Mouse (Mus musculus): ENCODE results near the gene Phex.

Gene Phex

GRCm38 (mm10) chrX:157415212-157415611, at the start of gene Phex:
Gene Phex, minus strand, starts transcription at chrX:157415312.
- DNase-seq (ENCODE audit: low spot score in 2 of 2): no peak

- DNase-seq (ENCODE audit: low spot score in 2 of 2): no peak
Measured at GRCm38 (mm10) chrX:157462716-157463115, 47.6 kb upstream of the Phex start.

- peak in 1 of 2 experiments; percentile 9 for DNase-seq (ENCODE audit: low spot score in 2 of 2)
Measured at GRCm38 (mm10) chrX:157454430-157454829, 39.3 kb upstream of the Phex start.

- no peak for DNase-seq (ENCODE audit: low spot score in 2 of 2)
Measured at GRCm38 (mm10) chrX:157449000-157449399, 33.9 kb upstream of the Phex start.

- DNase-seq (ENCODE audit: low spot score in 2 of 2): no peak
Measured at GRCm38 (mm10) chrX:157447431-157447830, 32.3 kb upstream of the Phex start.

- no peak for DNase-seq (ENCODE audit: low spot score in 2 of 2)
Measured at GRCm38 (mm10) chrX:157434768-157435167, 19.7 kb upstream of the Phex start.

- DNase-seq (ENCODE audit: low spot score in 2 of 2): no peak
Measured at GRCm38 (mm10) chrX:157419451-157419850, 4.3 kb upstream of the Phex start.

GRCm38 (mm10) chrX:157404919-157405318, 10.2 kb downstream of the Phex start:
- DNase-seq (ENCODE audit: low spot score in 2 of 2): no peak

- no peak for DNase-seq (ENCODE audit: low spot score in 2 of 2)
Measured at GRCm38 (mm10) chrX:157391241-157391640, 23.9 kb downstream of the Phex start.

GRCm38 (mm10) chrX:157390102-157390501, 25.0 kb downstream of the Phex start:
- peak in 1 of 2 experiments; percentile 36 for DNase-seq (ENCODE audit: low spot score in 2 of 2)

- peak; percentile 7 to 20 for DNase-seq (ENCODE audit: low spot score in 2 of 2)
Measured at GRCm38 (mm10) chrX:157388419-157388818, 26.7 kb downstream of the Phex start.

- DNase-seq (ENCODE audit: low spot score in 2 of 2): no peak
Measured at GRCm38 (mm10) chrX:157387025-157387424, 28.1 kb downstream of the Phex start.

GRCm38 (mm10) chrX:157378822-157379221, 36.3 kb downstream of the Phex start:
- no peak for DNase-seq (ENCODE audit: low spot score in 2 of 2)

- DNase-seq (ENCODE audit: low spot score in 2 of 2): no peak
Measured at GRCm38 (mm10) chrX:157377456-157377855, 37.7 kb downstream of the Phex start.

- DNase-seq (ENCODE audit: low spot score in 2 of 2): no peak
Measured at GRCm38 (mm10) chrX:157373873-157374272, 41.2 kb downstream of the Phex start.

GRCm38 (mm10) chrX:157369166-157369565, 45.9 kb downstream of the Phex start:
- no peak for DNase-seq (ENCODE audit: low spot score in 2 of 2)

GRCm38 (mm10) chrX:157355521-157355920, 59.6 kb downstream of the Phex start:
- peak in 1 of 2 experiments; percentile 6 for DNase-seq (ENCODE audit: low spot score in 2 of 2)

- no peak for DNase-seq (ENCODE audit: low spot score in 2 of 2)
Measured at GRCm38 (mm10) chrX:157346201-157346600, 68.9 kb downstream of the Phex start.

- DNase-seq (ENCODE audit: low spot score in 2 of 2): no peak
Measured at GRCm38 (mm10) chrX:157334726-157335125, 80.4 kb downstream of the Phex start.

- DNase-seq (ENCODE audit: low spot score in 2 of 2): no peak
Measured at GRCm38 (mm10) chrX:157329821-157330220, 85.3 kb downstream of the Phex start.

- no peak for DNase-seq (ENCODE audit: low spot score in 2 of 2)
Measured at GRCm38 (mm10) chrX:157328396-157328795, 86.7 kb downstream of the Phex start.

- DNase-seq (ENCODE audit: low spot score in 2 of 2): no peak
Measured at GRCm38 (mm10) chrX:157327756-157328155, 87.4 kb downstream of the Phex start.

GRCm38 (mm10) chrX:157324396-157324795, 90.7 kb downstream of the Phex start:
- no peak for DNase-seq (ENCODE audit: low spot score in 2 of 2)

GRCm38 (mm10) chrX:157310331-157310730, 104.8 kb downstream of the Phex start:
- no peak for DNase-seq (ENCODE audit: low spot score in 2 of 2)
